Mouse (Mus musculus): ENCODE results near the gene Copz1. TPM values are rescaled to one million over a fixed set of nuclear protein-coding genes. Genes with fewer than 3 reads are reported as not detected.

The Copz1 gene
- polyA plus RNA-seq, 1 experiment from 2014 or later: 300 TPM

DNA sequence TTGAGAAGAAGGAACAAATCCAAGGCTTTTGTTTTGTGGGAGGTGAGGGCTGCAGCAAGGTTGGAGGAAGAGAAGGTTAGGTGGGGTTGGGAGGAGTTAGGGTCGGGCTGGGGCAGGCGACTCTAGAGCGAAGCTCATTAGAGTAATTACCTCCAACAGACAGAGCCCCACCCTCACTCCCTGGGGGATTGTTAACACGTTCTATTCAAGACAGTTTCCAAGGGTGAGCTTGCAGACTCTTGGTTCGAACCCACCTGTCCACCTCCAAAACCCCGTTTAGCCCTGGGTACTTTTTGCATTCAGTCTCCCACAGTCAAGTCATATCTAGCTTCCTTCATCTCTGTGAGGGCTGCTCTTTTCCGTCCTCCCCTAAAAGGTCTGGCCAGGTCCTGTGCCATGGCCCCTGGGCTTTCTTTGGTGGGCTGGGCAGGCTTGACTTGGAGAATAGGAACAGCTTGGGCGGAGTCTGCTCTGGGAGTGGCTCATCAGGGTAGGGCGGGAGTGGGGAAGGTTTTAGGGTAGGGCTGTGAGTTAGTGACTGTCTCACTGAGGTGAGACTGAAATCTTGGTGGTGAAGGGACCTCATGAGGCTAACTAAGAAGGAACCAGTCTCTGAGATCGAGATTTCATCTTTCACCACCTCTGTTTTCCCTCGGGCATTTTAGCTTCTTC, 64.6 kb downstream of the Copz1 start:
- 20% methylated on average over 11 of the region's 11 CpGs for WGBS
- Histone ChIP-seq H3K4me3 (replicated peaks) (no peak overlapping the region), H3K9me3 (replicated peaks) (no peaks in the 10 kb centered on the region), H3K27me3 (peaks cover 62% of the 10 kb centered on the region), H3K4me2 (no peak overlapping the region), H3K36me3 (no peaks in the 10 kb centered on the region), H3K9ac (no peak overlapping the region), H3K27ac (no peak overlapping the region), H3K4me1 (peaks cover 66% of the 10 kb centered on the region)
- ATAC-seq (replicated peaks; ENCODE audit: low FRiP score): no peak

DNA sequence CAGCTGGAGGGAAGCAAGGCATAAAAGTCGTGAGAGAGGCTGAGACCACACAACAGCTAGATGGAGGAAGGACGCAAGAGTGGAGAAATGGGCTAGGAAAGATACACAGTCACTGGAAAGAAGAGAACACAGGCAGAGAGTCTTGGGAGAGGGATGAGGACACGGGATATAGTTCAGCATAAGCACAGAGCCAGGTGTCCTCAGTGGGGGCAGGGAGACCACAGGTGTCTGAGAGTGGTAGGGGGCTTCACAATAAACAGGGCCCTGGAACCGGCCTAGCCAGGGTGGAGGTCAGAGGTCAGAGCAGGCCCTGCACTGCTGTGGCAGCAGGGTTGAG, 66.3 kb downstream of the Copz1 start:
- Histone ChIP-seq H3K9ac (no peak overlapping the region), H3K27ac (no peak overlapping the region), H3K4me3 (replicated peaks) (peak overlapping the region; percentile 67; the same call in 1 of the 2 replicates)

DNA sequence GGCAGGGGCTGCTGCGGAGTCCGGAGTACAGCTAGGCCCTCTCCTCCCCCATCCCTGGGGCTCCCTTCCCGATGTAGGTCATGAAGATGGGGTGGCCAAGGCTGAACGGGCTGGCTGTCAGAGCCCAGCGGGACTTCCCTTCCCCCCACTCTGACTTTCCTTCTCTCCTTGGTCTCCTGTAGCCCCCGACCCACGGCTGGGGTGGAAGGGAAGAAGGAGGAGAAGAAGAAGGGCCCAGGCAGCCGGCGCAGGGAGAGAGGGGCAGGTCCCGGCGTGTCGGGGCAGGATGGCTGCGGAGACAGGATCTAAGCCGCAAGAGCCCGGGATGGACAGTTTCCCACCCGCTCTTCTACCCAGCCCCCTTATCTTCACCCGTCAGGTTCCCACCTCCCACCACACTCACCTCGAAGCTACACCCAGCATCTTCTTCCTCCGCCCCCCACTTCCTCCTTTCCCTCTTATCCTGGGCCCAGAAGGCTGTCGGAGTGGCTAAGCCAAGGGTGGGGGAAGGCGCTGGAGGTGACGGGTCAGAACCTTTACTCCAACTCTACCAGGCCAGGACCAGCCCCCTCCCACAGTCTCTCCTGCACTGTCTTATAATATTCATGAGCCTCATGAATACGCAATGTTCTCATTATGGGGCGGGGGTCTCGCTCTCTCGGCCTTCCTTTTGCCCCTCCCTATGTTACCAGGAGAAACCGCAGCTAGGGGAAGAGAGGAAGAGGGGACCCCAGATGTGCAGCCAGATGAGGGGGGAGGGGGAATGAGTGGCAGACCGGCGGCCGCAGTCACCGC, 66.8 kb downstream of the Copz1 start:
- ATAC-seq (replicated peaks; ENCODE audit: low FRiP score): peak; percentile 13; the same call in 1 of the 2 replicates
- Histone ChIP-seq H3K4me2 (peak overlapping the region; percentile 95), H3K9me3 (replicated peaks) (no peaks in the 10 kb centered on the region), H3K9ac (peak overlapping the region; percentile 52), H3K36me3 (peaks cover 9% of the 10 kb centered on the region), H3K27ac (no peak overlapping the region), H3K4me1 (peaks cover 51% of the 10 kb centered on the region), H3K4me3 (replicated peaks) (peak overlapping the region; percentile 67), H3K27me3 (peaks cover 64% of the 10 kb centered on the region)
- WGBS: 4% methylated on average over 28 of the region's 31 CpGs

More for the DNA sequence above, 66.3 kb downstream of the Copz1 start:
- peaks cover 3% of the 10 kb centered on the region for H3K36me3 ChIP-seq
- H3K4me1 ChIP-seq: peaks cover 57% of the 10 kb centered on the region
- H3K27me3 ChIP-seq: peaks cover 64% of the 10 kb centered on the region
- no peak for ATAC-seq (replicated peaks; ENCODE audit: low FRiP score)
- no peaks in the 10 kb centered on the region for H3K9me3 ChIP-seq (replicated peaks)
- WGBS: 44% methylated on average over 4 of the region's 4 CpGs
- peak overlapping the region; percentile 95 for H3K4me2 ChIP-seq

- Histone ChIP-seq H3K27me3 (peaks cover 62% of the 10 kb centered on the region), H3K4me2 (peak within 1 kb of the TSS; percentile 95), H3K4me3 (replicated peaks) (peak within 1 kb of the TSS; percentile 67), H3K27ac (no peak within 1 kb of the TSS), H3K9ac (peak within 1 kb of the TSS; percentile 52), H3K9me3 (replicated peaks) (no peaks in the 10 kb centered on the region), H3K36me3 (peaks cover 15% of the 10 kb centered on the region), H3K4me1 (peaks cover 47% of the 10 kb centered on the region)
- under 1% methylated on average over 26 of the region's 26 CpGs for WGBS
- ATAC-seq (replicated peaks; ENCODE audit: low FRiP score): peak; percentile 44
Observed at GRCm38 (mm10) chr15:103339961-103340337, 67.4 kb downstream of the Copz1 start, which contains the start of gene Zfp385a. Gene Zfp385a, minus strand, starts transcription at chr15:103340093.

GRCm38 (mm10) chr15:103340786-103341185, 68.3 kb downstream of the Copz1 start:
- H3K27me3 ChIP-seq: peaks cover 55% of the 10 kb centered on the region
- WGBS: 30% methylated on average over 4 of the region's 4 CpGs
- H3K4me3 ChIP-seq (replicated peaks): no peak overlapping the region

DNA sequence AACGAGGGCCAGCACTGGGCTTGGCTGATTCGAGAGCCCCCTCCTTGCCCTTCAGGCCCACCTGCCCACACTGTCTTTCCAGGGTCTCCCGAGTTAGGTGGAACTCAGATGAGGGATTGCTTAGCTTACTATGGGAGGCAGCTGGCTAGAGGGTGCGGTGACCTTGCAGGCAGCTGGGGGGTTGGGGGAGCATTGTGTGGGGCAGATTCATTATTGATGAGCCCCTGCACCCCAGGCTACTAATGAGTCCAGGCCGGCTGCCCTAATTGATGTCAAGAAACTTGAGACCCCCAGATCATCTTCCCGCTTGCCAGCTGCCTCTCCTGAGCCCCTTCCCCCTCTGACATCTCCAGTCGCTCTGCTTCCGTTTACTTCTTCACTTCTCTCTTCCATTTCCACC, 69.0 kb downstream of the Copz1 start:
- Histone ChIP-seq H3K4me3 (replicated peaks) (no peak overlapping the region), H3K27me3 (peaks cover 54% of the 10 kb centered on the region), H3K9me3 (replicated peaks) (no peaks in the 10 kb centered on the region), H3K36me3 (peaks cover 31% of the 10 kb centered on the region), H3K4me2 (no peak overlapping the region), H3K27ac (no peak overlapping the region), H3K9ac (no peak overlapping the region), H3K4me1 (peaks cover 37% of the 10 kb centered on the region)
- ATAC-seq (replicated peaks; ENCODE audit: low FRiP score): no peak
- WGBS: 24% methylated on average over 8 of the region's 8 CpGs

More at GRCm38 (mm10) chr15:103340786-103341185, 68.3 kb downstream of the Copz1 start:
- H3K4me2 ChIP-seq: no peak overlapping the region
- no peak overlapping the region for H3K27ac ChIP-seq
- peaks cover 23% of the 10 kb centered on the region for H3K36me3 ChIP-seq
- H3K9me3 ChIP-seq (replicated peaks): no peaks in the 10 kb centered on the region
- no peak for ATAC-seq (replicated peaks; ENCODE audit: low FRiP score)
- peaks cover 39% of the 10 kb centered on the region for H3K4me1 ChIP-seq
- no peak overlapping the region for H3K9ac ChIP-seq

DNA sequence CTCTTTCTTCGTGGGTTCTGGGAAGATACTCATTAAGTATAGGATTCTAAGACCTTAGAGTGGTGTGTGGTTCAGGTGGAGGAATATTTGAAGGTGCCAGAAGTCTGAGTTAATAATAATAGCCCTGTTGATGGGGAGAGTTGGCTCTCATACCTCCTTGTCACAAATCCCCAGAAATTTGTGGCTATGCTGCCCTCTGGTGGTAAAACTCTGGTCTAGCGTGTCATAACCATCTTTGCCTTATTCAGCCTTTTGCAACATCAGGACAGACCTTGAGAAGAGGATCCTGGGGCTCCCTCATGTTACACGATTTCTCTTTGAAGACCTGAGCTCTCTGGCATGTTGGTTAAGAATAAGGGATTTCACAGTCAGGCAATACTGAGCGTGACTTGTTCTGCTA, 69.9 kb downstream of the Copz1 start:
- Histone ChIP-seq H3K36me3 (peaks cover 38% of the 10 kb centered on the region), H3K4me2 (no peak overlapping the region), H3K27ac (no peak overlapping the region), H3K9me3 (replicated peaks) (no peaks in the 10 kb centered on the region), H3K4me3 (replicated peaks) (no peak overlapping the region), H3K9ac (no peak overlapping the region), H3K27me3 (peaks cover 49% of the 10 kb centered on the region), H3K4me1 (peaks cover 34% of the 10 kb centered on the region)
- WGBS: 21% methylated on average over 4 of the region's 4 CpGs
- ATAC-seq (replicated peaks; ENCODE audit: low FRiP score): no peak

- Histone ChIP-seq H3K4me1 (peaks cover 30% of the 10 kb centered on the region), H3K4me3 (replicated peaks) (no peak overlapping the region), H3K4me2 (no peak overlapping the region), H3K36me3 (peaks cover 44% of the 10 kb centered on the region), H3K27ac (no peak overlapping the region), H3K9me3 (replicated peaks) (no peaks in the 10 kb centered on the region), H3K9ac (no peak overlapping the region), H3K27me3 (peaks cover 43% of the 10 kb centered on the region)
- WGBS: 75% methylated on average over 3 of the region's 3 CpGs
- ATAC-seq (replicated peaks; ENCODE audit: low FRiP score): no peak
Observed at GRCm38 (mm10) chr15:103343008-103343407, 70.5 kb downstream of the Copz1 start.

- Histone ChIP-seq H3K9ac (no peak overlapping the region), H3K4me3 (replicated peaks) (no peak overlapping the region), H3K27ac (no peak overlapping the region), H3K4me1 (peaks cover 30% of the 10 kb centered on the region), H3K36me3 (peaks cover 48% of the 10 kb centered on the region), H3K27me3 (peaks cover 37% of the 10 kb centered on the region), H3K4me2 (no peak overlapping the region), H3K9me3 (replicated peaks) (no peaks in the 10 kb centered on the region)
- no peak for ATAC-seq (replicated peaks; ENCODE audit: low FRiP score)
Observed at GRCm38 (mm10) chr15:103343556-103343955, 71.0 kb downstream of the Copz1 start.

DNA sequence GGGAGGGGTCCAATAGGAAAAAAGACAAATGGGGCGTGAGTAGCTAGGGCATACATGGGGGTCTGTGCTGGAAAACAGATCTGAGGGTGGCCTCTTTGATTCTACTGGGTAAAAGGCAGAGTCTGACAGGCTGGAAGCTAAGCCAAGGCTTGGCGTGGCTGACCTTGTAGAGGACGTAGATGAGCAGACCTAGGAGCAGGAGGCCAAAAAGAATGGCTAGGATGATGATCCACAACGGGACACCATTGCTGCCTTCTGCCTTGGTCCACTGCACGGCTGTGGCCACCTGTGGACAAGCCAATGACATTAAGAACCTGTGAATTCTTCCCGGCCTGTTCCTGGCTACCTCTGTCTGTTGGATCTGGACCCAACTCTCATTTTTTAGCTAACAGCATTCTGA, 73.3 kb downstream of the Copz1 start:
- 88% methylated on average over 6 of the region's 6 CpGs for WGBS
- no peak overlapping the region for H3K27ac ChIP-seq
- H3K4me1 ChIP-seq: peaks cover 10% of the 10 kb centered on the region
- peaks cover 15% of the 10 kb centered on the region for H3K27me3 ChIP-seq
- H3K4me3 ChIP-seq (replicated peaks): no peak overlapping the region
- H3K36me3 ChIP-seq: peaks cover 70% of the 10 kb centered on the region
- no peak for ATAC-seq (replicated peaks; ENCODE audit: low FRiP score)
- H3K4me2 ChIP-seq: no peak overlapping the region
- H3K9ac ChIP-seq: no peak overlapping the region
- H3K9me3 ChIP-seq (replicated peaks): no peaks in the 10 kb centered on the region

GRCm38 (mm10) chr15:103347275-103347684, 74.8 kb downstream of the Copz1 start:
- no peak overlapping the region for H3K4me2 ChIP-seq
- H3K27ac ChIP-seq: no peak overlapping the region
- peaks cover 85% of the 10 kb centered on the region for H3K36me3 ChIP-seq
- no peaks in the 10 kb centered on the region for H3K4me1 ChIP-seq
- H3K9ac ChIP-seq: no peak overlapping the region
- no peaks in the 10 kb centered on the region for H3K9me3 ChIP-seq (replicated peaks)
- peaks cover under 1% of the 10 kb centered on the region; the same call in 1 of the 2 replicates for H3K27me3 ChIP-seq
- WGBS: 0% methylated on average over 2 of the region's 2 CpGs
- ATAC-seq (replicated peaks; ENCODE audit: low FRiP score): no peak
- H3K4me3 ChIP-seq (replicated peaks): no peak overlapping the region

Measured in kidney, embryonic 15.5 days (tissue).